Mouse (Mus musculus) spleen, adult 2 months (tissue): ENCODE results near the gene Pitpnc1. TPM values are rescaled to one million over a fixed set of nuclear protein-coding genes. Genes with fewer than 3 reads are reported as not detected.

Experiments used
- DNase-seq, 2 experiments: peaks; one replicate each; pipeline versions ENCODE4 v3.0.0 to v3.0.0-alpha.2; 2012 to 2021; ENCODE audit warnings: low spot score in 2 of 2, low read depth in 1 of 2
- H3K27ac ChIP-seq: fragments of 200-500 bp; 2 replicates; pipeline ENCODE4 v1.5.1; 2012; ENCODE audit warnings: low read length, inconsistent platforms; ENCODE audit not compliant: insufficient read depth
- H3K27me3 ChIP-seq: fragments of 200-500 bp; 2 replicates; pipeline ENCODE4 v1.6.1; 2012; ENCODE audit warnings: mild to moderate bottlenecking, moderate library complexity, low read length, inconsistent platforms; ENCODE audit not compliant: control insufficient read depth, insufficient read depth
- H3K36me3 ChIP-seq: fragments of 200-500 bp; 2 replicates; pipeline ENCODE4 v1.6.1; 2012; ENCODE audit warnings: mild to moderate bottlenecking, low read length, inconsistent platforms; ENCODE audit not compliant: control insufficient read depth, insufficient read depth
- H3K4me1 ChIP-seq: fragments of 200-500 bp; 2 replicates; pipeline ENCODE4 v1.6.1; 2011; ENCODE audit warnings: inconsistent platforms; ENCODE audit not compliant: control insufficient read depth, insufficient read depth, insufficient read length
- H3K4me3 ChIP-seq: fragments of 200-500 bp; 2 replicates; pipeline ENCODE4 v1.5.1; 2011; ENCODE audit warnings: mild to moderate bottlenecking, inconsistent platforms; ENCODE audit not compliant: insufficient read depth, insufficient read length; ENCODE audit errors: extremely low read depth
- CTCF ChIP-seq: fragments of 200-500 bp; IDR thresholded peaks from 2 replicates; pipeline ENCODE4 v1.5.1; 2011; ENCODE audit warnings: mild to moderate bottlenecking, inconsistent platforms; ENCODE audit not compliant: insufficient read depth, insufficient read length, insufficient replicate concordance; ENCODE audit errors: extremely low read depth
- POLR2A ChIP-seq: fragments of 200-500 bp; IDR thresholded peaks from 2 replicates; pipeline ENCODE4 v1.6.1; 2011; ENCODE audit warnings: low read depth, low read length, inconsistent platforms
- WGBS: fragments of 180-500 bp; shearing (Covaris S2); methylation state at CpG from one replicate; pipeline ENCODE4 v1.1.7; 2018; 5-methylcytosine and 5-hydroxymethylcytosine counted together
- polyA plus RNA-seq: library from polyadenylated mRNA; depleted of rRNA; stranded (reverse); fragments of >200 nt; gene quantifications from 2 replicates; pipeline ENCODE4 v1.2.3, GENCODE M21; 2012

The Pitpnc1 gene
- polyA plus RNA-seq, 1 experiment = 6.4 TPM

- no peak for TF ChIP-seq POLR2A
- TF ChIP-seq CTCF = no peak
- H3K27me3 ChIP-seq = no peaks in the 10 kb centered on the region
- WGBS = 88% methylated on average over 11 of the region's 11 CpGs
- H3K4me3 ChIP-seq = no peak overlapping the region
- DNase-seq = no peak
- no peak overlapping the region for H3K27ac ChIP-seq
- no peaks in the 10 kb centered on the region for H3K4me1 ChIP-seq
- no peaks in the 10 kb centered on the region for H3K36me3 ChIP-seq
Observed at GRCm38 (mm10) chr11:107272351-107272975, 198.0 kb downstream of the Pitpnc1 start.

DNA sequence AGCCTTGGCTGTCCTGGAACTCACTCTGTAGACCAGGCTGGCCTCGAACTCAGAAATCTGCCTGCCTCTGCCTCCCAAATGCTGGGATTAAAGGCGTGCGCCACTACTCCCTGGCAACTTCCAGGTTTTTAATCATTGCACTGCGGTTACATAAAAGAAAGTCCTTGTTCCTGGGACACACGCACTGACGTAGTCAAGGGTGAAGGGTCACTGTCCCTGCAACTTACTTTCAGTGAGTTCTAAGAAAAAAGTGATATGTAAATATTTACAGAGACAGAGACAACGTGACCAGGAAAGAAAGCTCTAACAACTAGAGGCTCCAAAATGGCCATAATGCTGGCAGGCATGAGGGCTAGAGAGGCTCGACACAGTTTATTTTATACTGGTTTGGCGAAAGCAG is 199.9 kb downstream of the Pitpnc1 start:
- no peak overlapping the region for H3K27ac ChIP-seq
- TF ChIP-seq CTCF (no peak), POLR2A (no peak)

DNA sequence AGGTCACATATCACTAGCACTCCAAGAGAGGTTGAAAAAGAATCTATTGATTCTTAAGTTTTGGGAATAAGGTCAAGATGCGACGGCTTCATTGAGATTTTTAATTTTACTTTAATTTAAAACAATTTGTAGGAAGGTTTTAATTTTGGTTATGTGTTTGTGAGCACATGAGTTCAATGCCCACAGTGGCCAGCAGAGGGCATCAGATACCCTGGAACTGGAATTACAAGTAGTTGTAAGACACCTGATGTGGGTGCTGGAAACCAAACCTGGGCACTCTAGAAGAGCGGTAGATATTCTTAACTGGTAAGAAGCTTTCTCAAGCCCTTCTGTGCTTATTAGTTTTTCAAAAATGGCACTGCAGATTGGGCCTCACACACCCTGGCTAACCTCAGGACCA is 203.0 kb downstream of the Pitpnc1 start:
- DNase-seq = peak in 1 of 2 experiments; percentile 7
- H3K27ac ChIP-seq = no peak overlapping the region
- 97% methylated on average over 3 of the region's 3 CpGs for WGBS
- TF ChIP-seq POLR2A (no peak), CTCF (no peak)
- H3K4me3 ChIP-seq = no peak overlapping the region
- no peaks in the 10 kb centered on the region for H3K4me1 ChIP-seq
- no peaks in the 10 kb centered on the region for H3K27me3 ChIP-seq
- no peaks in the 10 kb centered on the region for H3K36me3 ChIP-seq

More for the DNA sequence above, 199.9 kb downstream of the Pitpnc1 start:
- no peaks in the 10 kb centered on the region for H3K27me3 ChIP-seq
- H3K4me1 ChIP-seq = no peaks in the 10 kb centered on the region
- H3K36me3 ChIP-seq = no peaks in the 10 kb centered on the region
- DNase-seq = no peak
- H3K4me3 ChIP-seq = no peak overlapping the region
- 93% methylated on average over 9 of the region's 9 CpGs for WGBS

DNA sequence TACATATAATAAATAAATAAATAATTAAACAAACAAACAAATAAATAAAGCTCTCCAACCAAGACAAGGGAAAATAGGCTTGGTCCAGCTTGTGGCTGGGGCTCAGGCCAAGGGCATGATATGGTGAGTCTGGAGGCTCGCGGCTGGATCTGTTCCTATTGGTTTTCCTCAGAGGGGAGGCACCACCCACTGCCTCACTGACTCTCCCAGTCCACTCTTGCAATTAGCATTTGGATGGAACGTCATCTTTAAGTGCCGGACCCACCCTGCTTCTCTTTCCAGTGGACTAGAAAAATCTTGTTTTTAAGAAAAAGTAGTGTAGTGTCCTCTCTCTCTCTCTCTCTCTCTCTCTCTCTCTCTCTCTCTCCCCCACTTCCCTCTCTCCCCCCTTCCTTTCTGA is 204.6 kb downstream of the Pitpnc1 start:
- TF ChIP-seq CTCF = no peak
- TF ChIP-seq POLR2A = no peak
- H3K4me3 ChIP-seq = no peak overlapping the region
- H3K4me1 ChIP-seq = no peaks in the 10 kb centered on the region
- H3K36me3 ChIP-seq = no peaks in the 10 kb centered on the region
- WGBS = 97% methylated on average over 4 of the region's 4 CpGs
- no peaks in the 10 kb centered on the region for H3K27me3 ChIP-seq
- no peak overlapping the region for H3K27ac ChIP-seq
- no peak for DNase-seq

GRCm38 (mm10) chr11:107264889-107265615 is 205.4 kb downstream of the Pitpnc1 start:
- Histone ChIP-seq H3K36me3 (no peaks in the 10 kb centered on the region), H3K4me1 (no peaks in the 10 kb centered on the region), H3K27me3 (no peaks in the 10 kb centered on the region), H3K27ac (no peak overlapping the region), H3K4me3 (no peak overlapping the region)
- TF ChIP-seq POLR2A = no peak
- no peak for TF ChIP-seq CTCF
- DNase-seq = no peak
- 88% methylated on average over 20 of the region's 20 CpGs for WGBS

DNA sequence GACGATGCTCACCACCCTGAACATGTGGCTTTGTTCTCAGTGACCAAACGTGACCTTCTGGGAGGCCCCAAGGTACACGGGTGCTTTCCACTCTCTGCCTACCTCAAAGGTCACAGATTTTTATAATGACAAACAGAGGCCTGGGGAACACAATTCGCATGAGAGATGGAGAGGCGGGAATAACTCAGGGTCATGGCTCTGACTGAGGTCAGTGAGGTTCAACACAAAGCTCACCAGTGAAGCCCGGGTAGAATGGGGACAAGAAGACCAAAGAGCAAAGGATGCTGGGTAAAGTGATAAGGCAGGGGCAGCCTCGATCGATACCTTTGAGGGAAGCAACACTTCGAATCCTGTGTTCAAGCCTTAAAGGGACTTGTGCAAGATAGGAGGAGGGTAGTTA is 206.7 kb downstream of the Pitpnc1 start:
- DNase-seq = no peak
- no peaks in the 10 kb centered on the region for H3K4me1 ChIP-seq
- WGBS = 89% methylated on average over 9 of the region's 9 CpGs
- no peak overlapping the region for H3K27ac ChIP-seq
- H3K27me3 ChIP-seq = no peaks in the 10 kb centered on the region
- no peak overlapping the region for H3K4me3 ChIP-seq
- TF ChIP-seq CTCF = no peak
- no peaks in the 10 kb centered on the region for H3K36me3 ChIP-seq

DNA sequence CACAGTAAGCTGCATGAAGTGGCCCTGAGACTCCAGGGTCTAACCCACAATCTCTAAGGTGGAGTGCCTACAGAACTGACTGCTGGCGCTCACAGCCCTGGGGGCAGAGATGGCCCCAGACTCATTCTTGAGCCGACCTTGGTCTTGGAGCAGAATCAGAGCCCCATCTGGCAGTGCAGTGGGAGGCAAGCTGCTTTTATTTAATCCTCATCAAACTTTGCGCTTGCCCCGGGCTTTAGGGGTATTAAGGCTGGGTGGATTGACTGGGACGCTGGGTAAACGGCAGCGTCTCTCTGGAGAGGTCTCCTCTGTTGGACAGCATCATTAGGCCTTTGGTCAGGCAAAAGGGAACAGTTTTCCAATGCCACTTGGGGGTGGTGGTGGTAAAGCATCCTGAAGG is 211.1 kb downstream of the Pitpnc1 start:
- no peak for TF ChIP-seq POLR2A
- no peak for TF ChIP-seq CTCF
- Histone ChIP-seq H3K4me3 (no peak overlapping the region), H3K27me3 (no peaks in the 10 kb centered on the region), H3K4me1 (no peaks in the 10 kb centered on the region), H3K27ac (no peak overlapping the region), H3K36me3 (no peaks in the 10 kb centered on the region)
- no peak for DNase-seq
- 97% methylated on average over 7 of the region's 7 CpGs for WGBS
